Mouse (Mus musculus) common myeloid progenitor, adult 5-6 weeks (primary cell): ENCODE results near the gene Fbn1. TPM values are rescaled to one million over a fixed set of nuclear protein-coding genes. Genes with fewer than 3 reads are reported as not detected.

Experiments
- ATAC-seq: replicated peaks from 2 replicates; pipeline ENCODE4 v1.8.0; 2016; ENCODE audit warnings: low read depth, mild to moderate bottlenecking, moderate TSS enrichment, inconsistent platforms; ENCODE audit not compliant: poor library complexity, severe bottlenecking
- total RNA-seq: library from RNA; stranded (forward); fragments of 200-1000, 187-1606 nt; gene quantifications from 2 replicates; pipeline ENCODE4 v1.2.3, GENCODE M21; 2017

Fbn1 gene
- total RNA-seq, 1 experiment from 2014 or later: 0.59 TPM

- 0 out of 2 replicates have a peak, but pooled peaks have one; percentile 47 for ATAC-seq
Observed at GRCm38 (mm10) chr2:125411777-125412176, 96.0 kb downstream of the Fbn1 start.

DNA sequence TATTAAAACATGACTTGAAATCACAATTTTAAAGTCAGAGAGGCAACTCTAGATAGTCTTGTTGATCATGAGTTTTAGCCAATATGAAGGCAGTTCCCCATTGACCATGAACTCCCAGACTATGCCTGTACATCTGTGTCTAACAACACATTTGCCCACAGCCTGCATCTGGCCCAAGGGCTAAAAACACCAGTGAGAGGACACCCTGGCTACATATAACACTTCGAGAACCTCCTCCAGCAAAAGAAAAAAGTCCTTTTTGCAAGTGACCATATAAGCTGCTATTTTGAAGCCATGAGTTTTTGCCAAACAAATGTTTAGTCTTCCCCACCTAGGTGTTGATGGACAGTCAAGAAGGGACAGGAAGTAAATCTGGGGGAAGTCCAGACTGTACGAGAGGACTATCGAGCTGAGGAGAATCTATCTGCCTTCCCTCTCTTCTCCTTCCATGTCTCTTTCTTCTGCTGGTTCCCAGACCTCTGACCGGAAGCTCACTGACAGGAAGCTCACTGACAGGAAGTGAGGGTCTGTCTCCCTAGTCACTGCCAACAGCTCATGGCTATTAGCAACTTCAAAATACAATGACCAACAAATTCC lies 103.2 kb downstream of the Fbn1 start:
- no peak for ATAC-seq

- ATAC-seq: no peak
Observed at GRCm38 (mm10) chr2:125402276-125402675, 105.5 kb downstream of the Fbn1 start.

DNA sequence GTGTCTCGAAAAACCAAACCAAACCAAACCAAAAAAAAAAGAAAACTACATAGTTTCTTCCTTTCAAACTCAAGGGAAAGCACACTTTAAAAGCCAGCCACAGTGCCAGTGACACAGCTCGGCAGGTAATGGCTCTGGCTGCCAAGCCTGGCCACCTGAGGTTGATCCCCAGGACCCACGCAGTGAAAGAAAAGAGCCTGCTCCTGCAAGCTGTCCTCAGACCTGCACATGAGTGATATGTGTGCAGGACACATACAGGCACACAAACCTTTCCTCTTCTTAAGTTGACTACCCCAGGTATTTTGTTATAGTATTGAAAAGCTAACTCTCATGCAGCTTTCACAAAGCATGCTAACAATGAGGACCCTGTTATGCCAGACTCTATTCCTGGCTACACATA lies 107.7 kb downstream of the Fbn1 start:
- no peak for ATAC-seq

GRCm38 (mm10) chr2:125397796-125398195 lies 110.0 kb downstream of the Fbn1 start:
- no peak for ATAC-seq

DNA sequence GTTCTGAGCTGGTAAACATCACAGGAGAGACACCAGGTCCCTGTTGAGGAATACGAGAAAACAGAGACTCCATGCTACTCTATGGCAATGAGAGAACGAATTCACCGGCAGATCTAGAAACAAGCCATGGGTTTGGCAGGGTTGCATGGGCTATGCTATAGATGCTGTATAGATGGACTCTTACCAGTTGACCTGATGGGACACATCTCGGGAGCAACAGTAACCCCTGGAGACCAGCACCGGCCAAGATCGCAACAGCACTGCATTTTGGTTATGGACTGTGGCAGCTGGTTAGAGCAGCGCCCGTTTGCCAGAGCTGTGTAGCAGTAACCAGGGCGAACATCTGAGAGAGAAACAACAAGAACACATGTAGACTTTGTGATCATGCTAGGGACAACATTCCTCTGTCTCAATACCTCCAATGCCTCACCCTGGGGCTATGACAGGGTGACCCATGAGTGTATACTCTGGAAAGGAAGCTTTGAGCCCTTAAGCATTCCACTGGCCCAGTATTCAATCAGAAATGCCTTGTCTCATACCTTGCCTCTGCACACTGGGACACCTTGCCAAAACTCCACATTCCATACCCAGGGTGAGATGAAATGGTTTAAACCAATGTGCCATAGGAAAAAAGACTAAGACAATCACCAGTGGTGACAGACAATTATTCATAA lies 113.2 kb downstream of the Fbn1 start:
- no peak for ATAC-seq

DNA sequence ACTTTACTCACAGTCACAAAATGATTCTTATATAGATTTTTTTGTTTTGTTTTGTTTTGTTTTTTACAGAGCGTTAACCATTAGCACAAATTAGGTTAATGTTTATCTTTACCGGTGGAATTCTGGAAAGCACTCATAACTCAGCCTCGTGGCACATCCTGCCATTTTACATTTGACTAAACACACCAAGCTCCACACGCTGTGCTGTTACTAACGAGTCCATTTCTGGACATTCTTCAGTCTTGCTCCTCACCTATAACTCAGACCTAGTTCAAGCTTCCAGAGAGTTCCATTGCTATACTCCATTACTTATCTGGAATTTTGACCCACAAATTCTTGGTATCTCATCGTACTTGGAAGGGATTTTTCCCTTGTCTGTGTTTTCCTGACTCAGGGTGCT lies 116.2 kb downstream of the Fbn1 start:
- no peak for ATAC-seq

DNA sequence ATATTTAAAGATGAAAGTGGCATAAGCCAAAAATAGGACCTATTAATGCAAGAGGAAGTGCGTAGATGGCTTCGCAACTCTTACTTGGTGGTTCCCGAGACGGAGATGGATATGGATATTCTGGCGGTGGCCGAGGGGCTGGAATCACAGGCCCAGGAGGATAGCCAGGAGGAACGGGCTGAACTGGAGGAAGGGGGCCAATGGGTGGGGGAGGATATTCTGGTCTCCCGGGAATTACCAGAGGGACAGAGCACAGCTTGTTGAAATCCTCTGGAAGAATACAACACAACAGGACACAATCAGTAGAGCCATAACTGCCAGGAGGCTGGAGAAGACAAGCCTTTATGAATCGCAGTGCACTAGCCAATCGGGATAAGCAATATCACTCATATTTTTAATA lies 118.0 kb downstream of the Fbn1 start:
- ATAC-seq: no peak

DNA sequence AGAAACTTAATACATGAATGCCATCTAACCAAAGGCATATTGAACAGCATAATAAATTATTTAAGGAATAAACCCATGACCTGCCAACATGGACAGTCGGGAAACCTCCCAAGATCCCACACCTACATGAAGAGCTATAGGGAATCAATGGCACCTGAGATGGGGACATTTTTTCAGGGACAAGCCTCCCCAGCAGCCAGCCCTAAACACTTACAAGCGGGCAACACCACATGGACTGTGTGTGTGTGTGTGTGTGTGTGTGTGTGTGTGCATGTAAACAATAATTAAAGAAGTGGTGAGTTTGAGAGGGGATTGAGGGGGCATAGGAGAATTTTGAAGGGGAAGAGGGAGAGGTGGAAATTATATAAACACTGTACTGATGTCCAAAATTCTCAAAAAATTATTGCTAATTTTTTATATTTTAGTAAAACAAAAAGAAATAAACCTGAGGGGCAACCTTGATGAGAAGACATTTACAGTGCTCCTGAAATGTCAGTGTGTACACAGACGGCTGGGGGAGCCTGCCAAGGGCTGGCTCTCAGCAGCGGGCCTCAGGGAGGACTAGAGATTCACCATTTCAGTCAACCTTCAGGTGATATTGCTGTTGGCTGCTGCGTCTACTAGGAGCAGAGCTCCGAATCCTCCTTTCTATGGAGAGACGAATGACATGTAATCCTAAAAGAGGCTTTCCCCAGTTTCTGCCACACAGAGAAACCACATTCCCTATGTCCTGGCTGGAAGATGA lies 121.4 kb downstream of the Fbn1 start:
- no peak for ATAC-seq

DNA sequence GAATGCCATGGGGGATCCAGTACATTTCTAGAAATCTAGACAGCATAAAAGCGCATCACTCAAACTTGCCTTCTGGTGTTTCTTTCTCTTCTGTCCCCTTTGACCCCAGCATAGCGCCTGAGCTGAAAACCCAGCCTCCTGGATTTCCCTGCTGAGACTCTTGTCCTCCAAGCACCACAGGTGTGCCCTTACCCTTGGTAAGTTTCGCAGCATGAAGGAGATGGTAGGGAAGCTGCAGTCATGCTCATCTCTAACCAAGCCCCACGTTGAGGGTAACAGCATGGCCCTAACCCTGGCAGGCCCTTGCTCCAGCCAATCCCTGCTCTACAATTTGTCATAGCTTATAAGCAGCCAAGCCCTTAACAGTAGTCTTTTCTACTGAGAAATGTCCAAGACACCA lies 122.9 kb downstream of the Fbn1 start:
- no peak for ATAC-seq

GRCm38 (mm10) chr2:125384415-125384814 lies 123.4 kb downstream of the Fbn1 start:
- ATAC-seq: no peak

GRCm38 (mm10) chr2:125383273-125383641 lies 124.5 kb downstream of the Fbn1 start:
- no peak for ATAC-seq

DNA sequence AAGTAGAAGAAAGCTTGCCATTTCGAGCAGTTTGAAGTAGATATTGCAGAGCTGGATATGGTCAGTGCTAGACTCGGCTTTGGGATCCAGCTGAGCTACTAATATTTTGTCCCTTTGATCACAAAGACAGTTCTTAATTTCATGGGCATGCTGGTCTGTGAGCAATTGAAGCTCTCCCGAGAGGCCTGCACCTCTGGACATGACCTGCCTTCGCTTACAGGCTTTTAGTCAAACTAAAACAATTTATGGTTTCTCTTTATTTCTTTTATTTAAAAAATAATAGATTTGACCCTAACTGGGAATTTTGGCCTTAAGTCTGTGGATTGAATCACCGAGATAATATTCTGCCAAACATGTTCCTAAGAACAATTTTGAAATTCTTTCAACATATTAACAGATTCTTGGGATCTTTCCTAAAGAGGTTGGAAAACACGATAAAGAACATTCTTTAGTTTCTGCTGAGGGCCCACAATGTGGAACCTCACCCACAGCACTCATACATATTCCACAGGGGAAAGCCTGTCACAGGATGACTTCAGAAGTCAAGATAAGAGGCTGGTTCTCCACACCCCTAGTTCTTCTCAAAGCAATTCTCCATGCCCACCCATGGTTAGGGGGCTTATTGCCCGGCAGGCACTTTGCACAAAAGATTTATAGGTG lies 125.0 kb downstream of the Fbn1 start:
- ATAC-seq: no peak

DNA sequence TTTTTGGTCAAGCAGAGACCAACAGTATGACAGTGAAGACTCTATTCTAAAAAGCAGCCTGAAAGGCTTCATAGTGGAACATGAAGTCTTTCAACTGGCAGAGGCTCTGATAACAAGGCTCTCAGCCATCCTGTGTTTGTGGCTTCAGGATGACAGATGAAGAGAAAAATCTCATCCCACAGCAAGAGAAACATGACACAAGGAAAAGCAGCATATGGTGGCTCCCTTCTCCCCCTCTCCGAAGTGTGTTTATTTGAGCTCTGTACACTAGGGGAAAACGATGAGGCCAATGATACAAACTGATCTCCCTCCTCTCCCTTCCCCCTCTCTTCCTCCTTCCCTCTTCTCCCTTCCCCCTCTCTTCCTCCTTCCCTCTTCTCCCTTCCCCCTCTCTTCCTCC lies 127.7 kb downstream of the Fbn1 start:
- no peak for ATAC-seq

DNA sequence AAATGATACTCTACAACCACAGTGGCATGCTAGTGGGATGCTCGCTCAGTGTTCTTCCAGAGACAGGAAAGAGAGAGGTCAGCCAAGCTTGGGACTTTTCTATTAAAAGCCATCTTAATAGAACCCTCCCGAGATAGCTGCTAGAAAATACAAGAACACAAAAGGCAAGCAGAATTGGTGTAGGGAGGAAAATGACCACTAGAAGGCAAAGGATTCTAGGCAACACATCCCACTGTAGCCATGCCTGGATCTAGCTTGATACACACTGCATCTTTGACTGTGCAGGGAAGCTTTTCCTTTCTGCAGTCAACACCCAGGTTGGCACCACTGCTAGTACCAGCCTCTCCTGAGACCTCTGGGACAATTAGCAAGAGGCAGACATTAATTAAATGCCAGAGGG lies 128.6 kb downstream of the Fbn1 start:
- ATAC-seq: no peak

GRCm38 (mm10) chr2:125375926-125376325 lies 131.9 kb downstream of the Fbn1 start:
- ATAC-seq: no peak

- no peak for ATAC-seq
Observed at GRCm38 (mm10) chr2:125375301-125375700, 132.5 kb downstream of the Fbn1 start.

- no peak for ATAC-seq
Observed at GRCm38 (mm10) chr2:125369666-125370065, 138.1 kb downstream of the Fbn1 start.

- ATAC-seq: no peak
Observed at GRCm38 (mm10) chr2:125368616-125369015, 139.2 kb downstream of the Fbn1 start.

DNA sequence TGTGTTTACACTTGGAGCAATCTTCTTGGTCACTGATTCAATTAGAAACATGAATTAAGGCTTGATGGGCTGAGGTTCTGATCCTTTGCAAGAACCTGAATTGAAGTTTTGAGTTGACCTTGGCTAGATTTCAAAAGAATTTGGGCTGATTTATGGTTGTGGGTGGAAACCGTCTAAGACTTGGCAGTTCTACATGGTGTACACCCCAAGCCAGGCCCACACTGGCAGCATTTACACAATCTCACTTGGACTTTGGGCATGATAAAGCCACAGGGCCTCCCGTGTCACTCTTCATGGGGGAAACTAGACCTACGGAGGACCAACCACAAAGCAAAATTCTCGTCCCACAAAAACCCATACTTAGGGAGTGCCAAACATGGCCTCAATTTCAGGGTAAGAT lies 146.1 kb downstream of the Fbn1 start:
- ATAC-seq: peak; percentile 82

DNA sequence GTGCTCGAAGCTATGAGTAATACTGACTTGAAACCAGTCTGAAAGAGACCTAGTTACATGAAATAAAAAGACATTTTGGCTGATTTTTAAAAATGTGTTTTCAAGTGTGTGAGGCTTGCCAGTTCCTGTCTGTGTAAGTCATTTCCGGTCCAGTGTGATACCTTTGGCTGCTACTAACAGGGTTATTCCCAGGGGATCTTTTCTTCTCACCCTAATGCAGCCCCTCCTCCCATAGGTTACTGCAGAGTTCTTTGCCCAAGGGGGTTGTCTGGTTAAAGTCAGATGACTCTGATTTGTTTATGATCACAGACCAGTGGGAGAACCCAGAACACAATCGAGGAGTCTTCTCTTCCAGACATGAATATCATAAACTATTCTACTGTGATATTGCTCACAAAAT lies 151.3 kb downstream of the Fbn1 start:
- no peak for ATAC-seq
